Mouse (Mus musculus) myocyte (in vitro differentiated cells): Measurements from ENCODE around the gene Jakmip3. TPM values are rescaled to one million over a fixed set of nuclear protein-coding genes. Genes with fewer than 3 reads are reported as not detected.

Source experiments
- H3K27me3 ChIP-seq: one replicate; pipeline ENCODE4 v1.6.1; 2011; ENCODE audit not compliant: control insufficient read depth, insufficient read depth, insufficient read length
- H3K36me3 ChIP-seq: one replicate; pipeline ENCODE4 v1.6.1; 2011; ENCODE audit not compliant: control insufficient read depth, insufficient read depth
- H3K4me2 ChIP-seq: one replicate; pipeline ENCODE4 v1.6.1; 2011; ENCODE audit warnings: low read depth, control low read depth
- H3K4me3 ChIP-seq: one replicate; pipeline ENCODE4 v1.5.1; 2011; ENCODE audit warnings: mild to moderate bottlenecking, control low read depth, moderate library complexity
- H3K79me2 ChIP-seq: one replicate; pipeline ENCODE4 v1.6.1; 2011; ENCODE audit not compliant: control insufficient read depth, insufficient read depth
- H3ac ChIP-seq: one replicate; pipeline ENCODE4 v1.6.1; 2011; ENCODE audit not compliant: control insufficient read depth, insufficient read length
- CEBPB ChIP-seq: IDR thresholded peaks from 2 replicates; pipeline ENCODE4 v1.6.1; 2011; ENCODE audit warnings: mild to moderate bottlenecking, moderate library complexity; ENCODE audit not compliant: poor library complexity, insufficient read depth, severe bottlenecking
- E2F4 ChIP-seq: IDR thresholded peaks from one replicate; pipeline ENCODE4 v1.6.1; 2011; ENCODE audit warnings: mild to moderate bottlenecking, control low read depth, moderate library complexity; ENCODE audit not compliant: insufficient read depth
- MAX ChIP-seq: IDR thresholded peaks from one replicate; pipeline ENCODE4 v1.6.1; 2011; ENCODE audit warnings: low read depth, mild to moderate bottlenecking, control low read depth
- MYOD1 ChIP-seq, 3 experiments: IDR thresholded peaks; one replicate each; pipeline ENCODE4 v1.6.1; 2011; ENCODE audit warnings: control low read depth in 2 of 3, low read depth in 2 of 3, mild to moderate bottlenecking in 2 of 3, moderate library complexity in 1 of 3; ENCODE audit not compliant: insufficient read length in 2 of 3, control insufficient read depth in 1 of 3
- MYOG ChIP-seq, 3 experiments: IDR thresholded peaks; one replicate each; pipeline ENCODE4 v1.6.1; 2011; ENCODE audit warnings: control low read depth in 2 of 3, low read depth in 2 of 3, mild to moderate bottlenecking in 2 of 3; ENCODE audit not compliant: insufficient read length in 2 of 3, control insufficient read depth in 1 of 3, insufficient read depth in 1 of 3
- POLR2A ChIP-seq: IDR thresholded peaks from one replicate; pipeline ENCODE4 v1.6.1; 2011; ENCODE audit warnings: low read depth, mild to moderate bottlenecking, control low read depth, moderate library complexity; ENCODE audit not compliant: insufficient read length
- POLR2AphosphoS2 ChIP-seq: IDR thresholded peaks from one replicate; pipeline ENCODE4 v1.6.1; 2011; ENCODE audit warnings: low read depth, control low read depth; ENCODE audit not compliant: insufficient read length
- REST ChIP-seq: IDR thresholded peaks from one replicate; pipeline ENCODE4 v1.6.1; 2011; ENCODE audit warnings: mild to moderate bottlenecking, control low read depth, moderate library complexity; ENCODE audit not compliant: insufficient read depth, insufficient read length
- SRF ChIP-seq: IDR thresholded peaks from one replicate; pipeline ENCODE4 v1.6.1; 2011; ENCODE audit warnings: low read depth; ENCODE audit not compliant: control insufficient read depth, insufficient read length
- TCF12 ChIP-seq: IDR thresholded peaks from one replicate; pipeline ENCODE4 v1.6.1; 2011; ENCODE audit warnings: mild to moderate bottlenecking, control low read depth; ENCODE audit not compliant: poor library complexity, insufficient read depth, severe bottlenecking
- TCF3 ChIP-seq: IDR thresholded peaks from one replicate; pipeline ENCODE4 v1.6.1; 2011; ENCODE audit warnings: low read depth, control low read depth; ENCODE audit not compliant: insufficient read length
- USF1 ChIP-seq: IDR thresholded peaks from one replicate; pipeline ENCODE4 v1.6.1; 2011; ENCODE audit warnings: low read depth, mild to moderate bottlenecking, control low read depth, moderate library complexity
- polyA plus RNA-seq: library from polyadenylated mRNA; unstranded; fragments of >200 nt; fragmentation: generic; extraction: Trizol; gene quantifications from one replicate; pipeline ENCODE4 v1.2.1, GENCODE M21; 2012; ENCODE audit warnings: missing spikeins

The Jakmip3 gene
- polyA plus RNA-seq, 1 experiment = 0.01 TPM

GRCm38 (mm10) chr7:139092676-139093075, 152.1 kb downstream of the Jakmip3 start:
- Histone ChIP-seq H3K36me3 (no peaks in the 10 kb centered on the region), H3K79me2 (no peaks in the 10 kb centered on the region), H3K4me3 (no peak overlapping the region), H3K27me3 (peaks cover 89% of the 10 kb centered on the region), H3ac (no peak overlapping the region), H3K4me2 (no peak overlapping the region)
- TF ChIP-seq TCF12 = no peak
- TF ChIP-seq MAX = no peak
- no peak for TF ChIP-seq SRF
- no peak for TF ChIP-seq MYOD1 (IDR thresholded peaks at IDR 0.05; ENCODE audit: control insufficient read depth in 1 of 3, insufficient read length in 2 of 3, low read depth in 2 of 3)
- no peak for TF ChIP-seq TCF3
- TF ChIP-seq E2F4 = no peak
- TF ChIP-seq POLR2AphosphoS2 = no peak
- no peak for TF ChIP-seq USF1
- TF ChIP-seq REST = no peak
- no peak for TF ChIP-seq CEBPB
- no peak for TF ChIP-seq MYOG (IDR thresholded peaks at IDR 0.05; ENCODE audit: control insufficient read depth in 1 of 3, insufficient read depth in 1 of 3, insufficient read length in 2 of 3, low read depth in 2 of 3)
- no peak for TF ChIP-seq POLR2A

DNA sequence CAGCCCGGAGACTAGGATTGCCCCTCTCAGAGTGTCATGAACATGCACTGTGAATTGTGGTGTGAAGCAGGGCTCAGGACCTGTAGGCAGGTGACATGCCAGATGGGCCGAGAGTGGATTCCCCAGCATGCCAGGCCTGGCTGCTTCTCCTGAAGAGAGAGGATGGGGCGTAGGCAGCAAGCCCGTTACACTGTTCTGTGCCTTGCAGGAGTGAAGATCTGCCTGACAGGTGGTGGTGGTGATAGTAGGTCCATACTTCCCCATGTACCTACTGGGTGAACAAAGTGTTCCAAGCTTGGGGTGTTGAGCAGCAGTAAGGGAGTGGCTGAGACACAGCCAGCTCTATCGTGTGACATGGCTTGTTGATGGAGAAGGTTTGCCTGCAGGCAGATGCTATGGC, 152.6 kb downstream of the Jakmip3 start:
- peaks cover 93% of the 10 kb centered on the region for H3K27me3 ChIP-seq
- no peaks in the 10 kb centered on the region for H3K36me3 ChIP-seq
- no peak overlapping the region for H3K4me2 ChIP-seq
- TF ChIP-seq MYOD1 (IDR thresholded peaks at IDR 0.05; ENCODE audit: control insufficient read depth in 1 of 3, insufficient read length in 2 of 3, low read depth in 2 of 3) (no peak), E2F4 (no peak), MAX (no peak), TCF3 (no peak), MYOG (IDR thresholded peaks at IDR 0.05; ENCODE audit: control insufficient read depth in 1 of 3, insufficient read depth in 1 of 3, insufficient read length in 2 of 3, low read depth in 2 of 3) (no peak), POLR2A (no peak)
- no peak overlapping the region for H3K4me3 ChIP-seq
- H3K79me2 ChIP-seq = no peaks in the 10 kb centered on the region
- H3ac ChIP-seq = no peak overlapping the region

DNA sequence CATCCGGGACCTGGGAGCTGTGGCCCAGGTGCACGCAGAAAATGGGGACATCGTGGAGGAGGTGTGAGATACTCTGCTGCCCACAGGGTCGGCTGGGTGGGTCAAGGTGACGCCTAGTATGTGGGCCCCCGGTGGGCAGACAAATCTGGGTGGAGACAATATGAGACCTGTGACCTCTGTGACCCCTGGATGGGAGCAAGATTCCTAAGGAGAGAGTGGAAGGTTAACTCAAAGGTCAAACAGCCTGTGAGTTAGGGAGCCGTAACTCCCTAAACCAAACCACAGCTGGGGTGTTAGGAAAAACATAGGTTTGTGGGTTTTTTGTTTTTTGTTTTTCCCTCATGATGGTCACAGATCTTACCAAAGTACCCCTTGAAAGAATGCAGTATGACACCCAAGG, 153.3 kb downstream of the Jakmip3 start:
- H3K4me2 ChIP-seq = no peak overlapping the region
- H3K36me3 ChIP-seq = no peaks in the 10 kb centered on the region
- H3K4me3 ChIP-seq = no peak overlapping the region
- no peak overlapping the region for H3ac ChIP-seq
- peaks cover 94% of the 10 kb centered on the region for H3K27me3 ChIP-seq
- no peaks in the 10 kb centered on the region for H3K79me2 ChIP-seq
- TF ChIP-seq CEBPB (no peak), POLR2A (no peak), TCF12 (no peak), MYOD1 (IDR thresholded peaks at IDR 0.05; ENCODE audit: control insufficient read depth in 1 of 3, insufficient read length in 2 of 3, low read depth in 2 of 3) (no peak), MYOG (IDR thresholded peaks at IDR 0.05; ENCODE audit: control insufficient read depth in 1 of 3, insufficient read depth in 1 of 3, insufficient read length in 2 of 3, low read depth in 2 of 3) (no peak), E2F4 (no peak), USF1 (no peak), REST (no peak), TCF3 (no peak), POLR2AphosphoS2 (no peak), SRF (no peak), MAX (no peak)

- H3K27me3 ChIP-seq = peaks cover 94% of the 10 kb centered on the region
- TF ChIP-seq MYOD1 (IDR thresholded peaks at IDR 0.05; ENCODE audit: control insufficient read depth in 1 of 3, insufficient read length in 2 of 3, low read depth in 2 of 3) (no peak), E2F4 (no peak), TCF3 (no peak), MAX (no peak), TCF12 (no peak), POLR2A (no peak), POLR2AphosphoS2 (no peak), SRF (no peak), USF1 (no peak)
- H3K79me2 ChIP-seq = no peaks in the 10 kb centered on the region
Measured at GRCm38 (mm10) chr7:139094761-139095160, 154.2 kb downstream of the Jakmip3 start.

GRCm38 (mm10) chr7:139095282-139095681, 154.8 kb downstream of the Jakmip3 start:
- Histone ChIP-seq H3ac (no peak overlapping the region), H3K79me2 (no peaks in the 10 kb centered on the region), H3K4me2 (no peak overlapping the region), H3K27me3 (peaks cover 94% of the 10 kb centered on the region), H3K36me3 (no peaks in the 10 kb centered on the region), H3K4me3 (no peak overlapping the region)
- TF ChIP-seq TCF12 (no peak), USF1 (no peak), CEBPB (no peak), SRF (no peak), E2F4 (no peak), POLR2A (no peak), REST (no peak), TCF3 (no peak), POLR2AphosphoS2 (no peak), MYOD1 (IDR thresholded peaks at IDR 0.05; ENCODE audit: control insufficient read depth in 1 of 3, insufficient read length in 2 of 3, low read depth in 2 of 3) (no peak), MAX (no peak), MYOG (IDR thresholded peaks at IDR 0.05; ENCODE audit: control insufficient read depth in 1 of 3, insufficient read depth in 1 of 3, insufficient read length in 2 of 3, low read depth in 2 of 3) (no peak)

More at GRCm38 (mm10) chr7:139094761-139095160, 154.2 kb downstream of the Jakmip3 start:
- no peak overlapping the region for H3ac ChIP-seq
- H3K4me2 ChIP-seq = no peak overlapping the region
- H3K36me3 ChIP-seq = no peaks in the 10 kb centered on the region
- no peak overlapping the region for H3K4me3 ChIP-seq
